Mouse (Mus musculus) heart, postnatal 0 days (tissue): ENCODE data around the gene Nr2f1.

ENCODE experiments used
- CTCF ChIP-seq: IDR thresholded peaks from 2 replicates; pipeline ENCODE4 v1.5.1; 2016; ENCODE audit warnings: antibody characterized with exemption, control low read depth, low read depth
- EP300 ChIP-seq: IDR thresholded peaks from 2 replicates; pipeline ENCODE4 v1.6.1; 2016; ENCODE audit warnings: antibody characterized with exemption, low read depth

GRCm38 (mm10) chr13:78200991-78201870 is 1.7 kb upstream of the Nr2f1 start:
- TF ChIP-seq CTCF (peak; percentile 80), EP300 (no peak)
